Mouse (Mus musculus) forebrain, postnatal 0 days (tissue): ENCODE data around the gene Arid1a. TPM values are rescaled to one million over a fixed set of nuclear protein-coding genes. Genes with fewer than 3 reads are reported as not detected.

Experiments
- ATAC-seq: fragments of 200-750 bp; cut with Nextera tagmentation; 2 replicates; pipeline ENCODE4 v1.8.0; 2017; ENCODE audit warnings: mild to moderate bottlenecking, moderate library complexity
- DNase-seq: peaks from one replicate; pipeline ENCODE4 v3.0.0-alpha.2; 2015
- H3K27ac ChIP-seq: fragments of 300-500 bp; sonication (generic); 2 replicates; pipeline ENCODE4 v1.5.1; 2014; ENCODE audit warnings: low read depth, mild to moderate bottlenecking, antibody characterized with exemption, low read length, moderate library complexity, mixed read lengths
- H3K27me3 ChIP-seq: fragments of 300-500 bp; sonication (generic); 2 replicates; pipeline ENCODE4 v1.6.1; 2014; ENCODE audit warnings: mild to moderate bottlenecking, low read length, mixed read lengths; ENCODE audit not compliant: insufficient read depth
- H3K36me3 ChIP-seq: fragments of 300-500 bp; sonication (generic); 2 replicates; pipeline ENCODE4 v1.6.1; 2014; ENCODE audit warnings: mild to moderate bottlenecking, moderate library complexity; ENCODE audit not compliant: insufficient read depth
- H3K4me1 ChIP-seq: fragments of 300-500 bp; sonication (generic); 2 replicates; pipeline ENCODE4 v1.6.1; 2014; ENCODE audit warnings: antibody characterized with exemption; ENCODE audit not compliant: insufficient read depth
- H3K4me2 ChIP-seq: fragments of 300-500 bp; sonication (generic); 2 replicates; pipeline ENCODE4 v1.6.1; 2014; ENCODE audit warnings: low read depth, mild to moderate bottlenecking, moderate library complexity
- H3K4me3 ChIP-seq: fragments of 300-500 bp; sonication (generic); 2 replicates; pipeline ENCODE4 v1.5.1; 2014; ENCODE audit warnings: low read depth, low read length, mixed read lengths
- H3K9ac ChIP-seq: fragments of 300-500 bp; sonication (generic); 2 replicates; pipeline ENCODE4 v1.6.1; 2014; ENCODE audit warnings: mild to moderate bottlenecking
- H3K9me3 ChIP-seq: fragments of 300-500 bp; sonication (generic); 2 replicates; pipeline ENCODE4 v1.6.1; 2016; ENCODE audit warnings: low read length
- CTCF ChIP-seq: sonication (generic); IDR thresholded peaks from 2 replicates; pipeline ENCODE4 v1.5.1; 2016; ENCODE audit warnings: antibody characterized with exemption, control low read depth, low read depth
- WGBS: fragments of 180-500 bp; shearing (Covaris S2); extraction: QIAGEN DNeasy Blood & Tissue Kit; methylation state at CpG from one replicate; pipeline ENCODE4 v1.1.7; 2014; 5-methylcytosine and 5-hydroxymethylcytosine counted together
- polyA plus RNA-seq: library from polyadenylated mRNA; unstranded; fragments of >200 nt; fragmentation: Nextera tagmentation; extraction: Ambion mirVana; gene quantifications from 2 replicates; pipeline ENCODE4 v1.2.1, GENCODE M21; 2015
- total RNA-seq: library from RNA; depleted of rRNA; stranded (reverse); fragments of >200 nt; gene quantifications from 2 replicates; pipeline ENCODE4 v1.2.3, GENCODE M21; 2014

Arid1a gene
- total and polyA plus RNA-seq, 2 experiments from 2014 or later: 19.3 to 51.0 TPM

DNA sequence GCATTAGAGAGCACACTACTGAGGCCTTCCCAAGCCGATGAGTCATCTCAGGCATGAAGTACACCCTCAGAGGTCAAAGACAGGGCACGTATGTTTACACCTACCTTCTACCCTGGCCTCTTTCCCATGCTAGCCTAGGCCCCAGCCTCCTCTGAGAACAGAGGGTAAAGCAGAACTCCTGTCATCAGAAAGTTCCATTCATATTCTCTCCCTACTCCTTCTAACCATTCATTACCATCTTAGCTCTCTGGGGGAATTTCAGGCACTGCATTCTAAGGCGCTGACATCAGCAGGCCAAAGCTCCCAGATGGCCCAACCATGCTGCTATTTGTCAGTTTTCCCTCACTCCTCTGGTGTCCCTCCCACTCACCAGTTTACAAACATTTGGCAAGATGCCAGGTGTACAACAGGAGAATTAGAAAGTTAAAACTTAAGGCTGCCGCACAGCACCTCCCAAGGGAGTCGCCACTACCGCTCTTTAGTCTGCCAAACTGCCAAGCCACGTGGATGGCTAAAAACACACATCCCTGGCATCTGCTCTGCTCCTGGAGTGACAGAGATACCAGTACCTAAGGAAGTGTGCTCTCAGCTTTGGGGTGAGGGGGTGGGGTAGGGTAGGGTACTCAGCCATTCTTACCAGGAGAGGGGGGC lies 68.0 kb downstream of the Arid1a start:
- no peak for TF ChIP-seq CTCF
- Histone ChIP-seq H3K27me3 (no peaks in the 10 kb centered on the region), H3K4me2 (no peak overlapping the region), H3K9me3 (no peaks in the 10 kb centered on the region), H3K27ac (no peak overlapping the region), H3K36me3 (peaks cover 99% of the 10 kb centered on the region), H3K9ac (0 out of 2 replicates have a peak overlapping the region, but pooled peaks have one; percentile 3), H3K4me1 (no peaks in the 10 kb centered on the region), H3K4me3 (no peak overlapping the region)
- DNase-seq (peak; percentile 38), ATAC-seq (peak; percentile 50)
- WGBS: 43% methylated on average over 7 of the region's 7 CpGs

DNA sequence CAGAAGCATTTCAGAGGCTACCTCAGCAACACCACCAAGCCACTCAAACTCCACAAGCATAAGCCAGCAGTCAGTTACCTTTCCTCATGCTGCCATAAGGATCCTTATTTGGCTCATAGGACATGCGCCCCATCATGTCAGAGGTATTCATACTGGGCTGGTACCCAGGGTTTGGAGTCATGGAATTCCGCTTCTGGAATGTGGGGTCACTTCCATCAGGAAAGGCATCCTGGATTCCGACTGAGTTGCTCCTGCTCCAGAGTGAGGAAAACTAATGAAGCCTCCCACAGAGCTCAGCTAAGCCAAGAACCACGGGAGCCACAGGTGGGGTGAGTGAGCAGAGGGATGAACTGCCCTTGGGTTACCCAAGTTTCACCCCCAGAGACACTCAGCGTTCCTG lies 69.4 kb downstream of the Arid1a start:
- H3K36me3 ChIP-seq: peaks cover 96% of the 10 kb centered on the region
- H3K9me3 ChIP-seq: no peaks in the 10 kb centered on the region
- ATAC-seq (no peak), DNase-seq (no peak)
- H3K9ac ChIP-seq: no peak overlapping the region
- H3K4me3 ChIP-seq: no peak overlapping the region
- 83% methylated on average over 5 of the region's 5 CpGs for WGBS
- no peak for TF ChIP-seq CTCF
- H3K27me3 ChIP-seq: no peaks in the 10 kb centered on the region
- no peak overlapping the region for H3K27ac ChIP-seq
- no peaks in the 10 kb centered on the region for H3K4me1 ChIP-seq
- H3K4me2 ChIP-seq: no peak overlapping the region

DNA sequence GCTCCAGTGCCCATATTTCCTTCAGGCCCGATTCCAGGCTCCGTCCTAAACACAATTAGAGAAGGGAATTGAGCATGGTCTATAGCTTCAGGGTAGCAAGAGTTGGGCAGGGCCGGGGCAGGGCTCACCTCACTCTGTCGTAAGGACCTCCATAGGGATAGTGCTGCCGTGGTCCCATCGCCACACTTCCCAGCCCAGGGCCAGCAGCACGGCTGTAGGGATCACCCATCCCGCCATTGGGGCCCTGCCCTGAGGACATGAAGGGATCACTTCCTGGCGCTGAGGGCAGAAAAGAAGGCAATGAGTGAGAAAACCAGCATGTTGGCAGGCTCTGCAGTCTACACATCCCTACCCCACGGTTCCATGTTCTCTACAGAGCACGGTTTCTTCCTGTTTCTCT lies 70.1 kb downstream of the Arid1a start:
- H3K27me3 ChIP-seq: no peaks in the 10 kb centered on the region
- no peaks in the 10 kb centered on the region for H3K4me1 ChIP-seq
- ATAC-seq (no peak), DNase-seq (no peak)
- no peaks in the 10 kb centered on the region for H3K9me3 ChIP-seq
- TF ChIP-seq CTCF: no peak
- H3K36me3 ChIP-seq: peaks cover 96% of the 10 kb centered on the region
- no peak overlapping the region for H3K27ac ChIP-seq
- H3K4me3 ChIP-seq: no peak overlapping the region
- 88% methylated on average over 11 of the region's 11 CpGs for WGBS
- no peak overlapping the region for H3K9ac ChIP-seq
- H3K4me2 ChIP-seq: no peak overlapping the region

DNA sequence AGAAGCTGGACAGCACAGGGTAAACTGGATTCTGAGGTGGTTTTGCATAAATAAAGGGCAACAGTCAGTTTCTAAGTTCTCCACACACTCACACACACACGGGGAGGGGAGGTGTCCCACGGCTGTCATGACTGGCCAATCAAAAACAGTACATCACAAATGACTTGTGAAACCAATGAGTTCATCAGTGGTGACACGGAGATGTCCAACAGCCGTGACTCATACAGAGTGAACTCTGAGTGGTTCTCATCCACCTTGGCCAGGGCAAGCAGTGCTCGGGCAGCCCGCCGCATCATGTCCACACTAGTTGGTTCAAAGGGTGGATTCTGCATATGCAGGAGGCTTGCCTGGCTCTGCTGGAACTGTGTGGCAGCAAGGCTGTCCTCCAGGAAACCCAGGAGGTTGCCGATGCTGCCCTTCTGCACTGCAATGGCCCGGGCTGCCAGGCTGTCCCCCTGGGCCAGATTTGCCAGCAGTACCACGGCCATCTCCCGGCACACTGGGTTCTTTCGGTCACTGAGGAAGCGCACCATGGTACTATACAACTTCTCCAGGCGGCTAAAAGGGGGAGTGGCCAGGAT lies 76.3 kb downstream of the Arid1a start:
- ATAC-seq (no peak), DNase-seq (no peak)
- Histone ChIP-seq H3K36me3 (peaks cover 57% of the 10 kb centered on the region), H3K4me1 (no peaks in the 10 kb centered on the region), H3K4me2 (no peak overlapping the region), H3K9me3 (no peaks in the 10 kb centered on the region), H3K27ac (no peak overlapping the region), H3K9ac (no peak overlapping the region), H3K27me3 (no peaks in the 10 kb centered on the region), H3K4me3 (no peak overlapping the region)
- WGBS: 78% methylated on average over 14 of the region's 14 CpGs
- no peak for TF ChIP-seq CTCF

DNA sequence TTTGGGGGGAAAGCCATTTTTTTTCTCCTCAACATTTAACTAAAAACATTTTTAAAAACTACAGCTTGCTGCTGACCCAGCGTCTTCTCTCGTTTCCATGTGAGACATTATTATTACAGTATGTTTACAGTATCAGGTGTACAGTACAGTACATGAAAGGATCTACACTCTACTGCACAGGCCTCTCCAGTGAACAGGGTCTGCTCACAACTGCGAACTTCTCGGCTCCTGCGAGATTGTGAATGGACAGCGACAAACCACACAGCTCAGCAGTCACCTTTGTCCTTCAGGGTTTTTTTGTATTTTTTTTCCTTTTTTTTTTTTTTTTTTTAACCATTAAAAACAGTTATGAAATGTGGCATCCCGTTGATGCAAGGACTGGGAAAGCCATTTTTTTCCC lies 76.9 kb downstream of the Arid1a start:
- 82% methylated on average over 7 of the region's 7 CpGs for WGBS

DNA sequence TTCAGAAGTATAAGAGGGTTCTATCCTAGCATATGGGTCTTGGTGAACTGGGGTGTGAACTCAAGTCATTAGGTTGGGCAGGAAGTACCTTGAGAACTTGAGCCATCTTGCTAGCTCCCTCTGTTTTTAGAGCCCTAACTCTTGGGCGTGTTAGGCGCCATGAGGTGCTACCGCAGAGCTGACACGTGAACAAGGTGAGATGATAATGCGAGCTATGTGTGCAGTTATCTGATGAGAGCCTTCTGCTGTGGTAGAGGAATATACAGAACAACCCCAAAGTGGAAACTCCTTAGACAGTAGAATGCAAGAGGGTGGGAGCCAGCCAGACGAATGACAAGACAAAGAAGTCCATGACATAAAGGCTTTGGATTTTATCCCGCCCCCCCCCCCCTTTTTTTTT lies 79.3 kb downstream of the Arid1a start:
- DNase-seq: no peak
- Histone ChIP-seq H3K9ac (no peak overlapping the region), H3K9me3 (no peaks in the 10 kb centered on the region), H3K4me2 (no peak overlapping the region), H3K36me3 (peaks cover 30% of the 10 kb centered on the region), H3K4me1 (peaks cover 11% of the 10 kb centered on the region), H3K4me3 (no peak overlapping the region), H3K27me3 (no peaks in the 10 kb centered on the region), H3K27ac (peak overlapping the region; percentile 29; the same call in 1 of the 2 replicates)
- 74% methylated on average over 7 of the region's 7 CpGs for WGBS
- no peak for ATAC-seq
- TF ChIP-seq CTCF: no peak

More for the DNA sequence above, 76.9 kb downstream of the Arid1a start:
- Histone ChIP-seq H3K4me2 (no peak overlapping the region), H3K9ac (no peak overlapping the region), H3K4me3 (no peak overlapping the region), H3K9me3 (no peaks in the 10 kb centered on the region), H3K27ac (no peak overlapping the region), H3K36me3 (peaks cover 51% of the 10 kb centered on the region), H3K4me1 (no peaks in the 10 kb centered on the region), H3K27me3 (no peaks in the 10 kb centered on the region)
- DNase-seq: no peak
- ATAC-seq: no peak
- TF ChIP-seq CTCF: no peak

DNA sequence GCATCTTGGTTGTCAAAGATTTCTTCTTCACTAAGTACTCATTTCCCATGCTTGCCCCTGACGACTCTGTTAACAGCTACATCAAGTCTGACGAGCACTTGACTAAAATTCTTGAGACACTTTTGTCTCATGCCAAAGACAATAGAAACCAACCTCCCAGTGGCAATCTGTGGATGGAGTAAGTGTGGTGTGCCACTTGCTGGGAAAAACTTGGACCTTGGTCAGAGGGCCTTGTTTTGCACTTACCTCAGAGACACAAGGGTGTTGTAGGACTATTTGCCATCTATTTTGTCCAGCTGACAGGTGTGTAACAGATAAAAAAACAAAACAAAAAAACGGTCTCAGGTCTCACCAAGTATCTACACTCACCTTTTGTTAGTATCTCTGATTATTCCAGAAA lies 80.4 kb downstream of the Arid1a start:
- ATAC-seq (no peak), DNase-seq (no peak)
- Histone ChIP-seq H3K27me3 (no peaks in the 10 kb centered on the region), H3K36me3 (peaks cover 20% of the 10 kb centered on the region), H3K9me3 (no peaks in the 10 kb centered on the region), H3K4me3 (no peak overlapping the region), H3K9ac (no peak overlapping the region), H3K4me1 (peaks cover 17% of the 10 kb centered on the region), H3K4me2 (no peak overlapping the region), H3K27ac (peak overlapping the region; percentile 59; the same call in 1 of the 2 replicates)
- 11% methylated on average over 3 of the region's 3 CpGs for WGBS
- no peak for TF ChIP-seq CTCF
